Mouse (Mus musculus) heart, postnatal 0 days (tissue): ENCODE results near the gene Os9. TPM values are rescaled to one million over a fixed set of nuclear protein-coding genes. Genes with fewer than 3 reads are reported as not detected.

Experiments used
- ATAC-seq: fragments of 200-750 bp; cut with Nextera tagmentation; 2 replicates; pipeline ENCODE4 v1.8.0; 2017; ENCODE audit warnings: low read depth, moderate number of reproducible peaks, moderate library complexity; ENCODE audit not compliant: insufficient read depth
- DNase-seq: peaks from one replicate; pipeline ENCODE4 v3.0.0-alpha.2; 2016; ENCODE audit warnings: low spot score
- H3K27ac ChIP-seq: fragments of 300-500 bp; sonication (generic); 2 replicates; pipeline ENCODE4 v1.5.1; 2014; ENCODE audit warnings: low read depth, mild to moderate bottlenecking
- H3K27me3 ChIP-seq: fragments of 300-500 bp; sonication (generic); 2 replicates; pipeline ENCODE4 v1.6.1; 2014; ENCODE audit warnings: low read length, mixed read lengths; ENCODE audit not compliant: control insufficient read depth, insufficient read depth
- H3K36me3 ChIP-seq: fragments of 300-500 bp; sonication (generic); replicated peaks from 2 replicates; pipeline ENCODE4 v1.6.1; 2014; ENCODE audit warnings: low read length, mixed read lengths; ENCODE audit not compliant: control insufficient read depth, insufficient read depth
- H3K4me1 ChIP-seq: fragments of 300-500 bp; sonication (generic); 2 replicates; pipeline ENCODE4 v1.6.1; 2014; ENCODE audit warnings: antibody characterized with exemption; ENCODE audit not compliant: control insufficient read depth, insufficient read depth
- H3K4me2 ChIP-seq: fragments of 300-500 bp; sonication (generic); 2 replicates; pipeline ENCODE4 v1.6.1; 2014; ENCODE audit warnings: low read depth, mild to moderate bottlenecking, low read length, moderate library complexity
- H3K4me3 ChIP-seq: fragments of 300-500 bp; sonication (generic); 2 replicates; pipeline ENCODE4 v1.5.1; 2014; ENCODE audit warnings: low read depth, low read length
- H3K9ac ChIP-seq: fragments of 300-500 bp; sonication (generic); replicated peaks from 2 replicates; pipeline ENCODE4 v1.6.1; 2014; ENCODE audit warnings: low read depth, low read length, mixed read lengths
- H3K9me3 ChIP-seq: fragments of 300-500 bp; sonication (generic); replicated peaks from 2 replicates; pipeline ENCODE4 v1.6.1; 2016; ENCODE audit warnings: low read length; ENCODE audit not compliant: control insufficient read depth
- CTCF ChIP-seq: IDR thresholded peaks from 2 replicates; pipeline ENCODE4 v1.5.1; 2016; ENCODE audit warnings: antibody characterized with exemption, control low read depth, low read depth
- EP300 ChIP-seq: IDR thresholded peaks from 2 replicates; pipeline ENCODE4 v1.6.1; 2016; ENCODE audit warnings: antibody characterized with exemption, low read depth
- WGBS: fragments of 180-500 bp; shearing (Covaris S2); extraction: QIAGEN DNeasy Blood & Tissue Kit; methylation state at CpG from one replicate; pipeline ENCODE4 v1.1.7; 2014; 5-methylcytosine and 5-hydroxymethylcytosine counted together
- polyA plus RNA-seq: library from polyadenylated mRNA; unstranded; fragments of >200 nt; fragmentation: Nextera tagmentation; extraction: Ambion mirVana; gene quantifications from 2 replicates; pipeline ENCODE4 v1.2.1, GENCODE M21; 2015
- total RNA-seq: library from RNA; depleted of rRNA; stranded (reverse); fragments of >200 nt; gene quantifications from 2 replicates; pipeline ENCODE4 v1.2.3, GENCODE M21; 2014; ENCODE audit warnings: low replicate concordance

The Os9 gene
- total and polyA plus RNA-seq, 2 experiments from 2014 or later = 39.8 to 40.0 TPM

DNA sequence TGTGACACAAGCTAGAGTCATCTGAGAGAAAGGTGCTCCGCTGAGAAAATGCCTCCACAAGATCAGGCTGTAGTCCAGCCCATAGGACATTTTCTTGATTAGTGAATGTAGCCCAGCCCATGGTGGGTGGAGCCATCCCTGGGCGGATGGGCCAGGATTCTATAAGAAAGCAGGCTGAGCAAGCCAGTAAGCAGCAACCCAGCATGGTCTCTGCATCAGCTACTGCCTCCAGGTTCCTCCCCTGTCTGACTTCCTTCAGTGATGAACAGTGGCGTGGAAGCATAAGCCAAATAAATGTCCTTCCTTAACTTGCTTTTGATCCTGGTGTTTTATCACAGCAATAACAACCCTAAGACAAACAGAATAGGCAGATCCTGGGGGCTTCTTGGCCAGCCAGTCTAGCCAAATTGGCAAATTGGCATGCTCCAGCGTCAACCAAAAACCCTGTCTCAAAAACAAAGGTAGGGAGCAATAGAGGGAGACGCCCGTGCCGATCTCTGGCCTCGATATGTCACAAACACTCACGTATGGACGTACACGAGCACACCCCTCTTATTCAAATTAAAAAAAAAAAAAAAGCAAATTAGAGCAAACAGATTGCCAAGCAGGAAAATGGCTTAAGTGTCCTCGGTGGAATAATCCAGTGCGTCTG lies 2.0 kb upstream of the Os9 start:
- no peak for TF ChIP-seq CTCF
- DNase-seq (no peak), ATAC-seq (no peak)
- WGBS = 19% methylated on average over 13 of the region's 13 CpGs
- H3K27ac ChIP-seq = no peak overlapping the region
- H3K9ac ChIP-seq = no peak overlapping the region
- peak overlapping the region; percentile 15 for H3K4me3 ChIP-seq
- peaks cover 3% of the 10 kb centered on the region; the same call in 1 of the 2 replicates for H3K4me1 ChIP-seq
- H3K36me3 ChIP-seq = peaks cover 10% of the 10 kb centered on the region; the same call in 1 of the 2 replicates
- no peaks in the 10 kb centered on the region for H3K9me3 ChIP-seq
- peak overlapping the region; percentile 53 for H3K4me2 ChIP-seq
- H3K27me3 ChIP-seq = no peaks in the 10 kb centered on the region

DNA sequence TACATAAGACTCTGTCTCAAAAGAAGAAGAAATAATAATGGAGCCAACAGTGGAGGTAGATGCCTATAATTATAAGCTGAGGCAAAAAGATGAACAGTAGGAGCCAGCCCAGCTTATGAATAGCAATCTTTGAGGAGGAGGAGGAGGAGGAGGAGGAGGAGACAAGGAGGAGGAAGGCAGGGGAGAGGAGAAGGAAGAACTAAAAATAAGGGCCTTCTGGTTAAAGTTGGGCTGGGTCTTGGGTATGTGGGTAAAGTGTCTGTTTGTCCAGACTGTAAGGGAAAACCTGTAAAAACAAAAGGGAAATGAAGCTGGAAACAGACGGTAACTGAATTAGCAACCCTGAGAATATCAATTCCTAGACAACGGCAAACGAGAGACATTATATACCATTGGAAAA lies 1.1 kb upstream of the Os9 start:
- H3K9me3 ChIP-seq = no peaks in the 10 kb centered on the region
- no peak for ATAC-seq
- 73% methylated on average over 3 of the region's 3 CpGs for WGBS
- no peak overlapping the region for H3K27ac ChIP-seq
- no peak overlapping the region for H3K4me3 ChIP-seq
- peaks cover 19% of the 10 kb centered on the region; the same call in 1 of the 2 replicates for H3K36me3 ChIP-seq
- H3K4me2 ChIP-seq = no peak overlapping the region
- no peaks in the 10 kb centered on the region for H3K27me3 ChIP-seq
- H3K9ac ChIP-seq = no peak overlapping the region
- no peak for DNase-seq
- TF ChIP-seq EP300 = no peak
- no peak for TF ChIP-seq CTCF
- peaks cover 3% of the 10 kb centered on the region; the same call in 1 of the 2 replicates for H3K4me1 ChIP-seq

- TF ChIP-seq EP300 (no peak), CTCF (no peak)
- Histone ChIP-seq H3K9me3 (no peaks in the 10 kb centered on the region), H3K4me1 (peaks cover 3% of the 10 kb centered on the region; the same call in 1 of the 2 replicates), H3K4me2 (peak overlapping the region; percentile 92), H3K27ac (no peak overlapping the region), H3K4me3 (peak overlapping the region; percentile 80), H3K27me3 (no peaks in the 10 kb centered on the region), H3K9ac (peak overlapping the region; percentile 74), H3K36me3 (peaks cover 22% of the 10 kb centered on the region; the same call in 1 of the 2 replicates)
- ATAC-seq = peak; percentile 8; the same call in 1 of the 2 replicates
- DNase-seq = no peak
- WGBS = 3% methylated on average over 34 of the region's 34 CpGs
Observed at GRCm38 (mm10) chr10:127120301-127121065, 448 bp downstream of the Os9 start.

- Histone ChIP-seq H3K4me1 (peaks cover 3% of the 10 kb centered on the region; the same call in 1 of the 2 replicates), H3K27me3 (no peaks in the 10 kb centered on the region), H3K4me3 (no peak overlapping the region), H3K9ac (no peak overlapping the region), H3K27ac (no peak overlapping the region), H3K4me2 (no peak overlapping the region), H3K36me3 (peaks cover 22% of the 10 kb centered on the region; the same call in 1 of the 2 replicates), H3K9me3 (no peaks in the 10 kb centered on the region)
- no peak for TF ChIP-seq EP300
- no peak for TF ChIP-seq CTCF
- ATAC-seq (no peak), DNase-seq (no peak)
- WGBS = 92% methylated on average over 10 of the region's 10 CpGs
Observed at GRCm38 (mm10) chr10:127119229-127119628, 1.7 kb downstream of the Os9 start.

DNA sequence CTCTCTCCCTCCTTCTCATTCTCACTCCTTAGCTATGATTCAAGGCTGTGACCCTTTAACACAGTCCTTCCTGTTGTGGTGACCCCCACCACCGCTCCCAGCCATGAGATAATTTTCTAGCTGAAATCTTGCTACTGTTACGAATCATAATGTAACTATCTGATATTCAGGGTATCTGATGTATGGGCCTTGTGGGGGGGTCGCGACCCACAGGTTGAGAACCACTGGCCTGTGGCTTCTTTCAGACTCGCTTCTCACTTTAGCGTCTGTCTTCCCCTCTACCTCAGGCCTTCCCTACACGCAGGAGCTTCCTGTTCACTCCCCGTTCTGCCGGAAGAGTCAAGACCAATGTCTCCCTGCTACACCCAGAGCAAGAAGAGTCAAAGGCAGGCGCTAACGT lies 2.5 kb downstream of the Os9 start:
- Histone ChIP-seq H3K27ac (no peak overlapping the region), H3K4me3 (no peak overlapping the region), H3K27me3 (no peaks in the 10 kb centered on the region), H3K9ac (no peak overlapping the region), H3K36me3 (peaks cover 22% of the 10 kb centered on the region; the same call in 1 of the 2 replicates), H3K4me2 (no peak overlapping the region), H3K4me1 (peaks cover 3% of the 10 kb centered on the region; the same call in 1 of the 2 replicates), H3K9me3 (no peaks in the 10 kb centered on the region)
- ATAC-seq = no peak
- DNase-seq = no peak
- WGBS = 87% methylated on average over 11 of the region's 11 CpGs
- TF ChIP-seq CTCF (no peak), EP300 (no peak)
